Mouse (Mus musculus): Measurements from ENCODE around the gene Fads2.
A peak's percentile ranks its signal among the peaks of the same experiment; 100 is the strongest.

Fads2 gene

DNA sequence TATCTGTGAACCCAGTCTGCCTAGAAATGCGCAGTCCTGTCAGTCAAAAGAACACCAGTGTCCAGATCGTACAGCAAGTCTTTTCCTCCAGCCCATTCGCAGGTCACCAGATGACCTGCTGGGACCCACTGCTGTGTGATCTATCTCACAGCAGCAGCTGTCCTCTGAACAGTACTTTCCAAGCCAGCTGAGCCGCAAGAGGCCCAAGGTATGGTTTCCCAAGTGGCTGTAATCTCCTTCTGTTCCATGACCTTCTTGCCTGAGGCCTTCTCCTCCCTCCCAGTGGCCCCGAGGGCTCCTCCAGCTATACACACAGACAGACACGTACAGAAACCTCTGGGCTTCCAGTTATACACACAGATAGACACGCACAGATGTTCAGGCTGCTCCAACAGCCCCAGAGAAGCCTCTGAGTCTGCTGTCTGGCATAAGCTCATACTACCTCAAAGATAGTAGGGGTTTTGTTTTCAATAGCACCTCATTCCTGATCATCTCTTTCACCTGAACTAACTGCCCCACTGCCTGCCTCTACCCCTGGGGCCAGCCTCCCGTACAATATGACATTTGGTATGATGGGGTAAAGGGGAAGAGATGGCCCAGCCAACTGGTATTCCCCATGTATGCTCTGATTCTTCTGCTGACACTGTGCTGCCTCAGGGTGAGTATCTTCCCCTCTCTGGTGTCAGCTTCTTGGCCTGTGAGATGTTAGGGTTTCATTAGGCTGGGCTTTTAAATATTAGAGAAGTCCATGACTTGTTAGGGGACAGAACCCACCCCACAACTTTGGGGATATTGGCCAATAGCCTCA, 40.6 kb downstream of the Fads2 start:
- no peak for DNase-seq

DNA sequence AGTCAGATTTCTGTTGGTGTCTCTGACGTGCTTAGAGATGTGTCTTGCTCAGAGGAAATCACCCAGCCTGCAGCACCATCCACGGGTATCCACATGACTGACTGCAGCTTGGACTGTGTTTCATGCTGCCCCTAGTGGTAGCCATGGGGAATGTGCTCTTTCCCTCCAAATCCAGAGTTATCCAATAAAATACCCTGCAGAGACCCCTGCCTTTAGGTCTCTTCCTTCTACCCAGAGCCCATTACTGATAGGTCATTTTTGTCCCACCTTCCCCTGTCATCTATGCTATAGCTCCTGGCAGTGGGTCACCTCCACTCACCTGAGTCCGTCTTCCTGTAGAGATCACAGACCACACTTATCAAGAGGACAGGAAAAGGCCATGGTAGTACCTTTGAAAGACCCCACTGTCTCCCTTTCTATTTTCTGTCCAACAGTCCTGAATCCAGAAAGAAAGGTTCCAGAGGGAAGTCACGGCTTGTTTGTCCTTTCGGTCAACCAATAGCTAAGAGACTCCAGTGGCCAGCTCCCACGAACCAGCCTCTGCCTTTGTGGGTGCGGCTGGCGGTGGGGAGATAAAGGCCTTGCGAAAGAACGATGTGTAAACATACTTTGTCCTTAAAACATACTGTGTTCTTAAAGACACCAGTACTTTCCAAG, 41.5 kb downstream of the Fads2 start:
- peak; percentile 37 for DNase-seq

DNA sequence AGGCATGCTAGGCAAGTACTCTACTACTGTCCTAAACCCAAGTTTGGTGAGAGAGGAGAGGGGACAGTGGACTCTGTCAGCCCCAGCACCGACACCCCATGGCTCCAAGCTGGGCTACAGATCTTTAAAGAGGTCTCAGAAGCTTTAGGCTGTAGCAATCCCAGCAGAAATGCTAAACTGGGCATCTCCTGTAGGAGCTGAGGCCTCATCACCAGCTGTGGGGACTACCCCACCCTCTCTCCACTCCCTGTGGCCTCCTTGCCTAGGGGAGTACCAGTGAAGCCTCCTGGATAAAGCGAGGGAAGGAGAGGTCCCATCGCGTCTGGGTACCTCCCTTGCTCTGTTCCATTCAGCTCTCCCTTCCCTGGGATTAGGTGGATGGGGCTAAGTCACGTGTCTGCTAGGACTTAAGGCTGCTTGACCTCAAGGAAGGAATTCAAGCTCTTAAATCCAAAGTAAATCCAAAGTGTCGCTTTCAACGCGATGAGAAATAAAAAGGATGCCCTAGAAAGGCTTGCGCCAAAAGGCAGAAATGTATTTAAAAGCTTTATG, 42.6 kb downstream of the Fads2 start:
- no peak for DNase-seq

DNA sequence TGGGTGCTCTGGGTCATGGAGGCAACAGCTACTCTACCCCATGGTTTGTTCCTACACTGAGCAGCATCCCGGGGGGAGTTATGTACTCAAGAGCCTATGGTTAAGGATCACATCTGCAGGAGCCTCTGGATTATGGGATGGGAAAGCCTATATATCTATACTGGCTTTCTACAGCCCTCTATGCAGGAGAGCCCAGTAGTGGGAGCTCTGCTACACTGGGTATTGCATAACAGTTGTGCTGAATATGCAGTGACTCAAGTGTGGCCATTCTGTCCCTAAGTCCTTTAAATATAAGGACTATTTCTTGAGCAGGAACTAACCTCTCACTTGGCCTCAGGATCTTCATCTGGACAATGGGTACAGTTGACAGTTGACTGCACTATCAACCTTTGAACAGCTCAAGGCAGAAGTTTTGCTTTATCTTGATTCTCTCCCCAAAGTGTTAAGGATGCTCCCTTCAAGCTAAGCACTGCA, 43.2 kb downstream of the Fads2 start:
- DNase-seq = no peak

DNA sequence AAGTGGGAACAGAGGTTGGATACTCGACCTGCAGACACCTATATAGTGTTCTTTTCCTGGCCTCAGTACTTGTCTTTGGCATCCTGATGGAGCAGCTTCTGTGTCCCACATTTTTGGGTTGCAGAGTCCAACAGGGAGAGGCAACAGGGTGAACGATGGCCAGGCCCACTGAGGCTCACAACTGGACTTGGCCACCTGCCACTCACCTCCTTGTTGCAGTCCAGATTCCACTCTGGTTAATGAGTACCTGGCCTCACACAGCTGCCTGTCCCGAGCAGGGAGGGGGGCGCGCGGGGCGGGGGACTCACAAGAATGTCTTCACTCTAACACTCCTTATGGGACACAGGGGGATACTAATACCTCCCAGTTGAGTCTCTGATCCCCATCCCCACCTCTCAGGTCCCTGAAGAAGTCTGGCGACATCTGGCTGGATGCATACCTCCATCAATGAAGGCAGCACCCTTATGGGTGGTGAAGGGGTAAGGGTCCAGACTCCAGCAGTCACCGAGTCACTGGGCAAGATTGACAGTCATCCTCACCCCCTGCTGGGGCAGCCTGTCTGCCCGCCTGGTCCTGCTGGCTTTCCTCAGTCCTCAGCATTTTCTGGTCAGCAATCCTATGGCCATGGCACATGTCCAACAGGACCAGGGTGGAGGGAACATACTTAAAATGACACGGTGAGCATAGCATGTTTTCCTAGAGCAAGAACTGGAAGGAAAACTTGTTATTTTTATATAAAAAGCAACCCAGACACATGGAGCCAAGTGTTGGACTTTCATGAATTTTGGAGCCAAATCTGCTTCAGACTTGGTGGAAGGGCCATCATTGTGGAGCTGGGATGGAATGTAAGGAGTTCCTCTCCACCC, 43.8 kb downstream of the Fads2 start:
- no peak for DNase-seq

DNA sequence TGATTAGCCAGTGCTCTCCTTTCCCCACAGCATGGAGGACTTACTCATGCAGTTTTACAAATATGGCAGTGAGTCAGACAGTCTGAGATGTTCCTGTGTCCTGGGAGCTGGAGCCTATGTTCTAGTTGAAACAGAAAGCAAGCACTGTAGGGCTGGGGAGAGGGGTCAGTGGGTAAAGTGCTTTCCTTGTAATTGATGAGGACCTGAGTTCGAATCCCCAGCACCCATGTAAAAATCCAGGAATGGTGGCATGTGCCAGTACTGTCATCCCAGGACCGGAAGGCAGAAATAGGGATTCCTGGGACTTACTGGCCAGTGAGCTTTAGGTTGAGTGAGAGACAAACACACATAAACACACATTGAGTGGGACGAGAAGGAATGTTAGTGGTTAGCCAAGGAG, 44.9 kb downstream of the Fads2 start:
- DNase-seq = no peak

DNA sequence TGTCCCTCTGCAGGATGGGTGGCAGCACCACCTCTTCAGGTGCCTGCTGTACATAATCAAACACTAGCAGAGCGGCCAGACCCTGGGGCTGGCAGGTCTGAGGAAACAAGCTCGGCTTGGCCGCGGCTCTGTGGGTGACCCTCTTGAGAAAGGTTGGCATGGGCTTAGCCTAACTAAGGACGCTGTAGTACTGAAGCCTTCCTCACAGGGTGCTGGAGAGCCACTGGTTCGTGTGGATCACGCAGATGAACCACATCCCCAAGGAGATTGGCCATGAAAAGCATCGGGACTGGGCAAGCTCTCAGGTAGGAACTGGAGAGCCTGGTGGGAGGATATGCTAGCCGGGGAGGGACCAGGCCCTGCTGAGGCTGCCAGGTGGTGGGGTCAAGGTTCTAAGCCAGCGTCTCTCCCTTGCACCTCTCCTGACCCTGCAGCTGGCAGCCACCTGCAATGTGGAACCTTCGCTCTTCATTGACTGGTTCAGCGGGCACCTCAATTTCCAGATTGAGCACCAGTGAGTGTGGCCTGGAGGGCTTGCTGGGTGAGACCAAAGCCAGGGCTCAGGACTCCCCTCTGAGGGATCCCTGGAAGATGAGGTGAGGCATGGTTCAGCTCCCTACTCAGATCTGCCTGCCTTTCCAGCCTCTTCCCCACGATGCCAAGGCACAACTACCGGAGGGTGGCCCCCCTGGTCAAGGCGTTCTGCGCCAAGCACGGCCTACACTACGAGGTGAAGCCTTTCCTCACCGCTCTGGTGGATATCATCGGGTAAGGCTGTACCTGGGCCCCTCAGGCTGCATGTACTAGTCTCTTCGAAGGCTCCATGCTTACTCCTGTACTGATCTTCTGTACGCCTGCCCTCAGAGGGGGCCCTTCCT, 45.5 kb downstream of the Fads2 start:
- DNase-seq = no peak

DNA sequence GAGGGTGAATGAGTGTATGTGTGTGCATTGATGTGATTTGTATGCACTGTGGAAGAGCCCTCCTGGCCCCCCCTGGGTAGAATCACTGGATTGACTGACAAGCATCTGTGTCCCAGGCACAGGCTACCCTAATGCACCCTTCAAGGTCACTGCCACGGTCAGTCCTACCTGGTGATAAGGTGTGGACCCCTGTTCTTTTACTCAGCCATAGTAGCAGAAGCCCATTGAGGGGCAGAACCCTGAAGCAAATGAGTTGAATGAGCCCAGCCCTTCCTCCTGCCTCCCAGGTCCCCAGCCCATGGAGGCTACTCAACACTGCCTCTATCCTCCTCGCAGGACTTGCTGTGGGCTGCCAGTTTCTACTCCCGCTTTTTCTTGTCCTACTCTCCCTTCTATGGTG, 46.3 kb downstream of the Fads2 start:
- DNase-seq = no peak

DNA sequence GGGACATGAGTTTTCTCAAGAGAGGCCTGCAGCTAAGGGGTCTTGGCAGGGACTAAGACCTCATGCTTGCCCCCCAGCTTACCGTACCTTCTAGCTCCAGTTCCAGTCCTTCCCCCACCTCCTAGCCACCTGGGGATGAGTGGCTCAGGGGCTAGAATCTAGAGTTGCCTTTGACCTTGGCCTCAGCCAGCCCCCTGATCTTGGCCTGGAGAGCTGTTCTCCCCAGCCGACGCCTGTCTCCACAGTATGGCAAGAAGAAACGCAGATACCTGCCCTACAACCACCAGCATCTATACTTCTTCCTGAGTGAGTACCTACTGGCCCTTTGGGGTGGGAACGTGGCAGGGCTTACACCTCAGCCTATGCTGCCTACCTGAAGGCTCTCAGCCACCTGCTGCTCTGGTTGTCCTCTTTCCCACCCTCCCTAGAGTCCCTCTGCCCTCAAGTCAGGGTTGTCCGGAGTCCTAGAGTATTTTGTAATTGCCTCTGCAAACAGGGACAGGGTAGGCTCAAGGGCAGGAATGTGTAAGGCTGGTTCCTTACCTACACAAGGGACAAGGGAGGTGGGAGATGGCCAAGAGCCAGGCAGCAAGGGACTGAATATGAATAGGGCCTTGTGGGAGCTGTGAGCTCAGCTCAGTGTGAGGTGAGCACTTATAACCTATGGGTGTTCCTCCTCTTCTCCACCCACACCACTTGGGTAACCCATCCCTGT, 47.0 kb downstream of the Fads2 start:
- no peak for DNase-seq

DNA sequence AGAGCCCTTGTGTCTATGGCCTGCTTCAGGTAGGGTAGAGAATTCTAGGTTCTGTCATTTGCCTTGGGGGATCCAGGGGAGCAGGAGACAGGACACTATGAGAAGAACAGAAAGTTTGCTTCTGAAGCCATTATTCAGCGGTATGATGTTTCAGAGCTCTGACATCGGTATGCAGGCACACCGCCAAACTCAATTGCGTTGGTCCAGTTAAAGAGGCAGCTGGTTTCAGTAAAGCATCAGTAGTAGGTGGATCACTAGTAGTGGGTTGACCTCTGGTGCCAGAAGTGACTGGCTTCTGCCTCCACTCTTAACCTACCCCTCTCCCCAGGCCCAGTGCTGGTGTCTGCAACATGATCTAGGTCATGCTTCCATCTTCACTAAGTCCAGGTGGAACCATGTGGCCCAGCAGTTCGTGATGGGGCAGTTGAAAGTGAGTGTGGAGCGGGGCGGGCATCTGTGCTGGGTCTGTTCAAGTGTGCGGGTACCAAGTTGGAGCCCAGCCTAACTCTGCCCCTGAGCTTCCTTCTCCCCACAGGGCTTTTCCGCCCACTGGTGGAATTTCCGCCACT, 47.8 kb downstream of the Fads2 start:
- DNase-seq = no peak

DNA sequence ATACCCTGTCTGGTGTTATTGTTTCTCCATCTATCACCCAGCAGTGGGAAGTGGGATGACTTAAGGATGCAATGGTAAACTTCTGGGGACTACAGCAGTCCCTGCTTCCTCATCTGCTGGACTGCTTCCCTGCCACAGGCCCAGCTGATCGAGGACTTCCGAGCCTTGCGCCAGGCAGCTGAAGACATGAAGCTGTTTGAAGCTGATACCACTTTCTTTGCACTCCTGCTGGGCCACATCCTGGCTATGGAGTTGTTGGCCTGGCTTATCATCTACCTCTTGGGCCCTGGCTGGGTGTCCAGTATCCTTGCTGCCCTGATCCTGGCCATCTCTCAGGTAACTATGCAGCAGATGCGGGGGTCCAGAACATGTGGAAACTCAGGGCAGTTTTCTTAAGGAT, 48.8 kb downstream of the Fads2 start:
- DNase-seq = no peak

DNA sequence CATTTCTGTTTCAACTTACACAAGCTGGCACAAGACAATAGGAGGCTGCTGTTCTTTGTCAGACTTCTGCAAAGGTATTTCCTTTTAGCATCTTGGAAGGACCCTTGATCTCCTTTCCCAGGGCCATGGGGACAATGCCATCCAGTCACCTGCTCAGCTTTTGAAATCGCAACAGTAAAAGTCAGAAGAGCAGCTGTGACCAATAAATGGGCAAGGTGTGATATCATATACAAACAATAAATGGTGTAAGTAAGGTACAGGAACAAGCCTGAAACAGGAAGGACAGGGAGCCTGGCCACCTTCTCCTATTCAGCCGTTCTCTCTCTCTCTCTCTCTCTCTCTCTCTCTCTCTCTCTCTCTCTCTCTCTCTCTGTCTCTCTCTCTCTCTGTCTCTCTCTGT, 51.1 kb downstream of the Fads2 start:
- no peak for DNase-seq

DNA sequence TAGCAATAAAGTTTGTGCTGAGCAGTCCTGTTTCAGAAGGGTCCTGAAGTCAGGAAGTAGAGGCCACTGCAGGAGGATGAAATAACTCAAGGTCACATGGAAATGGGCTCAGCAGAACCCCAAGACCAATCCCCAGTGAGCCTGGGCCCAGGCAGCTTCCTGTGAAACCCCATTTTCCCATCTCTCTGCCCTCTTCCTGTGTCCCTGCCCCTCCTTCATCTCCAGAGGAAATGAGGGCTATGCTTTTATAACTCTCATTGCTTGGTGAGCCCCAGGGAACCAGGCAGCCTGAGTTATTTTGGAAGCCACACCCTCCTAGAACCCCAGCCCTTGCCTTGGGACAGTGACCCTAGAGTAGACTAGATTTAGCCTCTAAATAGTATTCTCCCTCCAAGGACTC, 52.0 kb downstream of the Fads2 start:
- no peak for DNase-seq

DNA sequence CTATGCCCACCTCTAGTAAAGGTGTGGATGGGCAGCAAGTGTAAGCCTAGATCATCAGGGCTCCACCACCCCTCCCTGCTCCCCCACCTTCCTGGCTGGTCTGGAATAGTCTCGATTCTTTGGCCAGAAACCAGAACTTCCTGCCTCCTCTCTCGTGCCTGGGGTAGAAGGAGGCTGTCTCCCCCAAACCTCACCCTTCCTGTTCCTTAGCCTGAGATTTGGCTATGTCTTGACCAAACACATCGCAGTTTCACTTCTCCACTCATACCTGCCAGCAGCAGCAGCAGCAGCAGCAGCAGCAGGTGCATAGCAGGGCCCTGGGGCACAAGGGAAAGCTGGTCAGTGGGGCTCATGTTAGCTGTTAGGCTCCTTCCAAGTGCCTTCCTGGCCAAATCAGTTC, 54.6 kb downstream of the Fads2 start:
- DNase-seq = no peak

DNA sequence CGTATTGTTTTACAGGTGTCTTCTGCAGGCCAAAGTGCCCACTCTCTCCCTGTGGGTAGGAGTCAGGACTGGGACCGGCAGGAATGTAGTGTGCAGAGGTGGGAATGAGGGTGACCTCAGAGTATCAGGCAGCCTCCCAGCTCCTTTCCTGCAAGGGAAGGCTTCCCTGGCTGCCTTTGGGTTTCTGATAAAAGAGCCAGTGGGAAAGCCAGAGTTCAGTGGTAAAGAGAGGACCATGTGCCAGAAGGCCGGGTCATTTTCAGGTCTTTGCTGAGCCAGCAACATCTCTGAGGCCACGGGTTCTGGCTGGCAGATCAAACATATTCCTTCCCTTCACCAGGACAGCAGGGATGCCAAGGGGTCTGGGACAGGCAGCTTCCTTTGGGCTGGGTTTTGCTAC, 55.2 kb downstream of the Fads2 start:
- DNase-seq = no peak

DNA sequence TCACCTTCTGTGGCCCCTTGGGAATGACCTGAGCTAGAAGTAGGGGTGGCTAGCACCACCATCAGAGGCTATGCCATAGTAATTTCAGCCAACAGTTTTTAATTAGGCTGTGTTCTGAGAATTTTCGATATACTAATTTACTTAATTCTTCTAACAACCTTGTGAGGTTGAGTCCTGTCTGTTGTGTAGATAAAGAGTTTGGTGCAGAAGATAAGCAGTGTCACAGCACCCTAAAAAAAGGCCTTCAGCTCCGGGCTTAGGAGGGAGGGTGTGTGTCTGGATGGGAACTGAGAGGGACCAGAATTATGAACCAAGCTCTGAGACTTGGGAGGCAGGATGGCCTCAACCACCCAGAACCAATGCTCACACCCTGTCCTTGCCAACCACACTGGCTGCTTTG, 55.8 kb downstream of the Fads2 start:
- no peak for DNase-seq

DNA sequence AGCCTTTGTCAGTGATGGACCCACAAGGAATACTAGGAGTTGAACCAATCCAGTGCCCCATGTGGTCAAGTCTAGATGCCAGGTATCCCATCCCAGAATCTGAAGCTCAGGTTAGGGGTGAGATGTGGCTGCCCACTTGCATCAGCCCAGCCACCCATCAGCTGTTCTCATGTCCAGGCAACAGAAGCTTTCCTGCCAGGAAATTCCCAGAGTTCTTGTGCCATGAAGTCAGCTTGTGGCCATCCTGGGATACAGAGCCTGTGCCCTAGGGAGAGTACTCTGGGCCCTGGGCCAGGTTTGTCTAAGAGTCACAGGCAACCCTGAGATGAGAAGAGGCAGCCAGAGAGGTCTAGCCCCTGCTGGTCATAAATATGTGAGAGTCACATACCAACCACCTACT, 57.9 kb downstream of the Fads2 start:
- DNase-seq = no peak

DNA sequence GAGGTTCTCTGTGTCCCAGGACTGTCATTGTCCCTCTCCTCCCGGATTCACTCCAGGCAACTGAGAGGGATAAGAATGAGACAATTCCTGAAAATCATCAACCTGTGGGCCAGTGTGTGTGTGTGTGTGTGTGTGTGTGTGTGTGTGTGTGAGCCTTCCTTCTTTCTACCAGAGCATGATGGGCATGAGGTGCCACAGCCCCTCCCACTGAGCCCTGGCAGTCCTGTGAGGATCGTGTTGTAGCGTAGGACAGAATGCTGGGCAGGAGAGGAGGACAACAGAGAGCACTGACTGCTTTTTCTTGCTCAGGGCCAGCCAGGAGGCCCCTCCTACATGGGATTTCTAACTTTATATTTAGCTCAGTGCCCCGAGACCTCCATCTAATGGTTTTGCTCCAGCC, 58.7 kb downstream of the Fads2 start:
- DNase-seq = no peak

DNA sequence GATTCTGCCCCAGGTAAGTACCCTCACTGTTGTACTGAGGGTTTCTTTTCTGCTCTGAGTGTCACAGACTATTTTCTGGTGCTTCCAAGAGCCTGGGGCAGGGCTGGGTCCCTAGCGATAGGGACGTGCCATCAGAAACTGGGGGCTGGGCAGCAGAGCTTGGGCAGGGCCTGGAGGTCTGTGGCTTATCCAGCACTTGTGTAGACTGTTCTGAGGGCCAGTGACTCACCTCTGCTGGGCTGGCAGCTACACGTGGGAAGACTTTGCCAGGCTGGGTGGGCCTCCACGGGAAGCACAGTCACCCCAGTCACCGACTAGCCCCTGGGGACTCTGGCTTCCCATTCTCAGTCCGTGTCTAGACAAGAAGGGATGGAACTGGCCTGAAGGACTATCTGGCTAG, 59.3 kb downstream of the Fads2 start:
- no peak for DNase-seq

DNA sequence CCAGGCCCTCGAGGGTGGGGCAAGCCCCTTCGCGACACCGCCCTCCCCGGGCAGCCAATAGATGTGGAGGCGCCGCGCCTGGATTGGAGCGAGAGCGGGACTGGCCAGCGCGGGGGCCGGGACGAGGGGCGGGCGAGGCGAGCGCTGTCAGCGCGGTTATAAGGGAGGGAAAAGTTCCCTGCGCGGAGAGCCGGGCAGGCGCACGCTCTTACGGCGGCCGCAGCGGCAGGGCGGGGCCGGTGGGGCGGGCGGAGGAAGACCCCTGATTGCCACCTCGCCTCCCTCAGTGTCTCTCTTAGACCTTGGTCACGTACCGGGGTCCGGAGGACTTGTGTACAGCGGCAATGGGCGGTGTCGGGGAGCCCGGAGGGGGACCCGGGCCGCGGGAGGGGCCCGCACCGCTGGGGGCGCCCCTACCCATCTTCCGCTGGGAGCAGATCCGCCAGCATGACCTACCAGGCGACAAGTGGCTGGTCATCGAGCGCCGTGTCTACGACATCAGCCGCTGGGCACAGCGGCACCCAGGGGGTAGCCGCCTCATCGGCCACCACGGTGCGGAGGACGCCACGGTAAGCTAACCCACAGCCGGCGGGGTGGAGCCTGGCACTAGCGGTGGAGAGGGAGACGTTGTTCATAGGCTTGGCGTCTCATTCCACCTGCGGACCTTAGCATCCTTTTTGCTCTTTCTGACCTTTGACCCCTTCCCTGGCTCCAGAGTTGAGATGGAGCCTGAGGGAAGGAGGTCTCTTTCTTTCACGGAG, 60.0 kb downstream of the Fads2 start, which contains the start of gene Fads3:
Gene Fads3 (plus strand): TSS at position 182 of the 761 bp plus-strand sequence.
- no peak for DNase-seq
